10 mouse cellular contexts compared by ENCODE assay signal in the genomic region with DNA sequence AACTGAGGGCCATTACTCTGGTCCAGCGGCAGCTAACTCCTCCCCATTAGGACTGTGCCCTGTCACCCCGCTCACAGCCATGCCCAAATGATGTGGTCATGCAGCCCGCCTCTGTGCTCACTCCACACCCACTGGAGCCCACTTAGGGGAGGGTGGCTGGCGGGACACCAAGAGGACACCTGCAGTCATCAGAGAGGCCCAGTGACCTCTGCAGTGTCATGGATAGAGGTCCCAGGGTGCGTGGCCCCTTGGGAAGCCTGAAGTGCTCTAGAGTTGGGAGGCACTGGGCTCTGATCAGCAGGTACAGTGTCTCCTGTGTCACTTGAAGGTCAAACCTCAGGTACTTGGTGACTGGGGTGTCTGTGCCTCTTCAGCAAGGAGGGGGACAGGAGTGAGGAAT. TPM values are rescaled to one million over a fixed set of nuclear protein-coding genes. Genes with fewer than 3 reads are reported as not detected.
DNase-seq lines count a peak whose midpoint lies in the region; ATAC-seq lines count a peak whose summit lies in the region.
"Had no signal": no experiment of that assay in that cellular context is flagged by ENCODE, and none has a peak within 500 bp of the region (broad histone marks: within the 10 kb centered on the region; RNA-seq: fewer than 3 reads in every experiment).

No protein-coding gene starts in this region.

- H3K4me3 ChIP-seq in heart, embryonic 13.5 days: no peak overlapping the region
- H3K4me3 ChIP-seq in embryonic facial prominence, embryonic 10.5 days: peak overlapping the region; percentile 98
- H3K4me3 ChIP-seq in hindbrain, embryonic 10.5 days: peak overlapping the region; percentile 88
- peak overlapping the region; percentile 47 for H3K4me3 ChIP-seq in midbrain, embryonic 15.5 days
- no peak overlapping the region; the same call in 1 of the 2 replicates for H3K4me3 ChIP-seq in kidney, embryonic 14.5 days (ENCODE audit: low read length)

- WGBS in heart, embryonic 13.5 days: 66% methylated on average over 5 of the region's 5 CpGs
- 79% methylated on average over 5 of the region's 5 CpGs for WGBS in embryonic facial prominence, embryonic 10.5 days
- 82% methylated on average over 5 of the region's 5 CpGs for WGBS in hindbrain, embryonic 10.5 days
- WGBS in midbrain, embryonic 15.5 days: 83% methylated on average over 5 of the region's 5 CpGs
- WGBS in kidney, embryonic 14.5 days: 78% methylated on average over 5 of the region's 5 CpGs

- H3K27me3 ChIP-seq in heart, embryonic 13.5 days (replicated peaks): peaks cover 55% of the 10 kb centered on the region
- peaks cover 56% of the 10 kb centered on the region for H3K27me3 ChIP-seq in embryonic facial prominence, embryonic 10.5 days (replicated peaks; ENCODE audit: low read depth, poor library complexity, severe bottlenecking)
- H3K27me3 ChIP-seq in hindbrain, embryonic 10.5 days (ENCODE audit: insufficient read depth, poor library complexity, severe bottlenecking): peaks cover 53% of the 10 kb centered on the region
- H3K27me3 ChIP-seq in midbrain, embryonic 15.5 days (replicated peaks): no peaks in the 10 kb centered on the region
- peaks cover 44% of the 10 kb centered on the region for H3K27me3 ChIP-seq in kidney, embryonic 14.5 days (ENCODE audit: control insufficient read depth, insufficient read depth, low read length)

- intact Hi-C loops in heart, postnatal 14 days (cut with DNase I): loop anchor here (2.0 kb wide), 1 partner anchor 22 kb away; no protein-coding TSS in a partner anchor

- H3K9ac ChIP-seq in heart, embryonic 13.5 days: 0 out of 2 replicates have a peak overlapping the region, but pooled peaks have one; percentile 78
- peak overlapping the region; percentile 92 for H3K9ac ChIP-seq in midbrain, embryonic 15.5 days
- H3K9ac ChIP-seq in kidney, embryonic 14.5 days (ENCODE audit: low read depth, low read length): no peak overlapping the region

- DNase-seq in heart, postnatal 14 days: no peak
- DNase-seq in embryonic facial prominence, embryonic 10.5 days (ENCODE audit: low spot score): no peak
- DNase-seq in hindbrain, embryonic 10.5 days (ENCODE audit: low spot score): no peak
- DNase-seq in adrenal gland, adult 18-20 months (ENCODE audit: low spot score in 2 of 2): no peak
- DNase-seq: kidney, adult 8-10 months had no signal

- H3K27ac ChIP-seq in heart, embryonic 13.5 days (replicated peaks): no peak overlapping the region
- H3K27ac ChIP-seq in embryonic facial prominence, embryonic 10.5 days (replicated peaks): peak overlapping the region; percentile 42
- H3K27ac ChIP-seq in hindbrain, embryonic 10.5 days: peak overlapping the region; percentile 96
- peak overlapping the region; percentile 98 for H3K27ac ChIP-seq in midbrain, embryonic 15.5 days
- H3K27ac ChIP-seq in kidney, embryonic 14.5 days (ENCODE audit: low read depth, low read length): no peak overlapping the region

- no peaks in the 10 kb centered on the region for H3K9me3 ChIP-seq in heart, embryonic 13.5 days
- no peaks in the 10 kb centered on the region for H3K9me3 ChIP-seq in embryonic facial prominence, embryonic 10.5 days
- no peaks in the 10 kb centered on the region for H3K9me3 ChIP-seq in hindbrain, embryonic 10.5 days
- H3K9me3 ChIP-seq in midbrain, embryonic 15.5 days: no peaks in the 10 kb centered on the region
- no peaks in the 10 kb centered on the region for H3K9me3 ChIP-seq in kidney, embryonic 14.5 days (ENCODE audit: control insufficient read depth, low read length)

- H3K4me1 ChIP-seq in heart, embryonic 13.5 days: peaks cover 47% of the 10 kb centered on the region
- H3K4me1 ChIP-seq in embryonic facial prominence, embryonic 10.5 days: peaks cover 89% of the 10 kb centered on the region
- peaks cover 92% of the 10 kb centered on the region for H3K4me1 ChIP-seq in hindbrain, embryonic 10.5 days (replicated peaks)
- H3K4me1 ChIP-seq in midbrain, embryonic 15.5 days: peaks cover 67% of the 10 kb centered on the region
- peaks cover 10% of the 10 kb centered on the region for H3K4me1 ChIP-seq in kidney, embryonic 14.5 days (ENCODE audit: control insufficient read depth, insufficient read depth, low read length)

- H3K36me3 ChIP-seq in heart, embryonic 13.5 days: peaks cover 21% of the 10 kb centered on the region
- H3K36me3 ChIP-seq in embryonic facial prominence, embryonic 10.5 days (replicated peaks): peaks cover 24% of the 10 kb centered on the region
- H3K36me3 ChIP-seq in hindbrain, embryonic 10.5 days: peaks cover 21% of the 10 kb centered on the region
- peaks cover 14% of the 10 kb centered on the region for H3K36me3 ChIP-seq in midbrain, embryonic 15.5 days (replicated peaks)
- H3K36me3 ChIP-seq in kidney, embryonic 14.5 days (ENCODE audit: control insufficient read depth, insufficient read depth, low read length): peaks cover 17% of the 10 kb centered on the region

- H3K4me2 ChIP-seq in heart, embryonic 13.5 days: peak overlapping the region; percentile 78
- H3K4me2 ChIP-seq in midbrain, embryonic 15.5 days: peak overlapping the region; percentile 98
- H3K4me2 ChIP-seq in kidney, embryonic 14.5 days (replicated peaks; ENCODE audit: low read depth, low read length): no peak overlapping the region

- no peak for ATAC-seq in heart, embryonic 13.5 days (ENCODE audit: extremely low read depth, insufficient number of reproducible peaks, low FRiP score, low TSS enrichment)
- no peak for ATAC-seq in midbrain, embryonic 15.5 days (replicated peaks)
- no peak for ATAC-seq in kidney, embryonic 14.5 days (ENCODE audit: low FRiP score, low TSS enrichment)
- no peak for ATAC-seq in megakaryocyte progenitor cell, adult 5-6 weeks (replicated peaks; ENCODE audit: poor library complexity)
- ATAC-seq: CD4-positive, CD25-positive, alpha-beta regulatory T cell, adult 4 months had no signal

RNA-seq across cellular contexts. Expression of a gene that starts 1.0 kb away (rescaled TPM):
- 0.90 and 0.94 TPM in 2 replicates for polyA plus RNA-seq in heart, embryonic 13.5 days (2015; fragmentation: Nextera tagmentation; extraction: Ambion mirVana)
- total RNA-seq in heart, postnatal 14 days (2021): 1 to 10 TPM; 2.3 to 3.6 TPM
- polyA plus RNA-seq in embryonic facial prominence, embryonic 10.5 days (2016; fragmentation: Nextera tagmentation; extraction: Ambion mirVana): 11.8 and 12.6 TPM in 2 replicates
- 30.4 and 86.1 TPM in 2 replicates for polyA plus RNA-seq in hindbrain, embryonic 10.5 days (2016; fragmentation: Nextera tagmentation; extraction: Ambion mirVana)
- 223 and 247 TPM in 2 replicates for polyA plus RNA-seq in midbrain, embryonic 15.5 days (2015; fragmentation: Nextera tagmentation; extraction: Ambion mirVana)
- 1.0 and 1.4 TPM in 2 replicates for polyA plus RNA-seq in kidney, embryonic 14.5 days (2014; fragmentation: Nextera tagmentation; extraction: Ambion mirVana)
- 1 to 10 TPM; 1.8 to 2.0 TPM for total RNA-seq in adrenal gland, adult 18-20 months (2021)
- not detected in 2 replicates for total RNA-seq in megakaryocyte progenitor cell, adult 5-6 weeks (2015)
- total RNA-seq in megakaryocyte progenitor cell, adult 5-6 weeks (2017): 0.03 TPM in 1 of 2 replicates, not detected in the other

RNA-seq across cellular contexts. Expression of a gene that starts 4.6 kb away (rescaled TPM):
- polyA plus RNA-seq in heart, embryonic 13.5 days (2015; fragmentation: Nextera tagmentation; extraction: Ambion mirVana): 621 and 687 TPM in 2 replicates
- total RNA-seq in heart, postnatal 14 days (2021): 100 to 1,000 TPM; 652 to 716 TPM
- 1,079 and 1,119 TPM in 2 replicates for polyA plus RNA-seq in embryonic facial prominence, embryonic 10.5 days (2016; fragmentation: Nextera tagmentation; extraction: Ambion mirVana)
- polyA plus RNA-seq in hindbrain, embryonic 10.5 days (2016; fragmentation: Nextera tagmentation; extraction: Ambion mirVana): 971 and 1,039 TPM in 2 replicates
- 516 and 528 TPM in 2 replicates for polyA plus RNA-seq in midbrain, embryonic 15.5 days (2015; fragmentation: Nextera tagmentation; extraction: Ambion mirVana)
- polyA plus RNA-seq in kidney, embryonic 14.5 days (2014; fragmentation: Nextera tagmentation; extraction: Ambion mirVana): 1,166 and 1,350 TPM in 2 replicates
- total RNA-seq in adrenal gland, adult 18-20 months (2021): 1,000 to 10,000 TPM; 1,162 to 1,195 TPM
- 2,196 and 2,314 TPM in 2 replicates for total RNA-seq in megakaryocyte progenitor cell, adult 5-6 weeks (2015)
- total RNA-seq in megakaryocyte progenitor cell, adult 5-6 weeks (2017): 2,623 and 2,987 TPM in 2 replicates

RNA-seq across cellular contexts. Expression of a gene that starts 23.5 kb away (rescaled TPM):
- polyA plus RNA-seq in heart, embryonic 13.5 days (2015; fragmentation: Nextera tagmentation; extraction: Ambion mirVana): 36.0 and 36.6 TPM in 2 replicates
- total RNA-seq in heart, postnatal 14 days (2021): 10 to 100 TPM; 13.3 to 15.0 TPM
- polyA plus RNA-seq in embryonic facial prominence, embryonic 10.5 days (2016; fragmentation: Nextera tagmentation; extraction: Ambion mirVana): 53.7 and 56.2 TPM in 2 replicates
- 55.6 and 60.9 TPM in 2 replicates for polyA plus RNA-seq in hindbrain, embryonic 10.5 days (2016; fragmentation: Nextera tagmentation; extraction: Ambion mirVana)
- polyA plus RNA-seq in midbrain, embryonic 15.5 days (2015; fragmentation: Nextera tagmentation; extraction: Ambion mirVana): 25.4 and 28.0 TPM in 2 replicates
- 36.1 and 40.5 TPM in 2 replicates for polyA plus RNA-seq in kidney, embryonic 14.5 days (2014; fragmentation: Nextera tagmentation; extraction: Ambion mirVana)
- total RNA-seq in adrenal gland, adult 18-20 months (2021): 10 to 100 TPM; 25.0 to 28.9 TPM
- total RNA-seq in megakaryocyte progenitor cell, adult 5-6 weeks (2015): 22.9 and 24.2 TPM in 2 replicates
- total RNA-seq in megakaryocyte progenitor cell, adult 5-6 weeks (2017): 15.7 and 16.8 TPM in 2 replicates

RNA-seq across cellular contexts. Expression of a gene that starts 32.5 kb away (rescaled TPM):
- 1.8 and 2.1 TPM in 2 replicates for polyA plus RNA-seq in heart, embryonic 13.5 days (2015; fragmentation: Nextera tagmentation; extraction: Ambion mirVana)
- total RNA-seq in heart, postnatal 14 days (2021): 1 to 10 TPM; 1.0 to 1.7 TPM
- 5.0 and 5.5 TPM in 2 replicates for polyA plus RNA-seq in embryonic facial prominence, embryonic 10.5 days (2016; fragmentation: Nextera tagmentation; extraction: Ambion mirVana)
- polyA plus RNA-seq in hindbrain, embryonic 10.5 days (2016; fragmentation: Nextera tagmentation; extraction: Ambion mirVana): 3.3 and 3.9 TPM in 2 replicates
- 4.4 and 5.8 TPM in 2 replicates for polyA plus RNA-seq in midbrain, embryonic 15.5 days (2015; fragmentation: Nextera tagmentation; extraction: Ambion mirVana)
- polyA plus RNA-seq in kidney, embryonic 14.5 days (2014; fragmentation: Nextera tagmentation; extraction: Ambion mirVana): 6.2 and 8.1 TPM in 2 replicates
- total RNA-seq in adrenal gland, adult 18-20 months (2021): 1 to 10 TPM; 1.6 to 3.1 TPM
- 5.3 and 7.0 TPM in 2 replicates for total RNA-seq in megakaryocyte progenitor cell, adult 5-6 weeks (2015)
- total RNA-seq in megakaryocyte progenitor cell, adult 5-6 weeks (2017): 0.67 and 1.8 TPM in 2 replicates

RNA-seq across cellular contexts. Expression of a gene that starts 32.9 kb away (rescaled TPM):
- 2.6 and 4.4 TPM in 2 replicates for polyA plus RNA-seq in heart, embryonic 13.5 days (2015; fragmentation: Nextera tagmentation; extraction: Ambion mirVana)
- total RNA-seq in heart, postnatal 14 days (2021): 1 to 10 TPM; 2.0 to 2.6 TPM
- 6.6 TPM in 2 replicates for polyA plus RNA-seq in embryonic facial prominence, embryonic 10.5 days (2016; fragmentation: Nextera tagmentation; extraction: Ambion mirVana)
- polyA plus RNA-seq in hindbrain, embryonic 10.5 days (2016; fragmentation: Nextera tagmentation; extraction: Ambion mirVana): 7.2 and 11.2 TPM in 2 replicates
- polyA plus RNA-seq in midbrain, embryonic 15.5 days (2015; fragmentation: Nextera tagmentation; extraction: Ambion mirVana): 5.5 TPM in 2 replicates
- polyA plus RNA-seq in kidney, embryonic 14.5 days (2014; fragmentation: Nextera tagmentation; extraction: Ambion mirVana): 5.6 and 7.1 TPM in 2 replicates
- 10 to 100 TPM; 10.2 to 20.8 TPM for total RNA-seq in adrenal gland, adult 18-20 months (2021)
- 2.7 and 3.8 TPM in 2 replicates for total RNA-seq in megakaryocyte progenitor cell, adult 5-6 weeks (2015)
- total RNA-seq in megakaryocyte progenitor cell, adult 5-6 weeks (2017): 1.2 and 1.5 TPM in 2 replicates

Comparison
In these comparisons a context has a peak if more than half of its experiments do, and no peak if none do; other contexts are left out.
1. H3K27ac ChIP-seq: peak in embryonic facial prominence, embryonic 10.5 days (single experiment), hindbrain, embryonic 10.5 days (single experiment) and midbrain, embryonic 15.5 days (single experiment); none in heart, embryonic 13.5 days (single experiment) and kidney, embryonic 14.5 days (single experiment).
2. H3K4me3 ChIP-seq: peak in embryonic facial prominence, embryonic 10.5 days (single experiment), hindbrain, embryonic 10.5 days (single experiment) and midbrain, embryonic 15.5 days (single experiment); none in heart, embryonic 13.5 days (single experiment) and kidney, embryonic 14.5 days (single experiment).